Mouse (Mus musculus) liver, postnatal 0 days (tissue): ENCODE data around the gene Mmp28.

ENCODE experiments used
- CTCF ChIP-seq: sonication (generic); IDR thresholded peaks from 2 replicates; pipeline ENCODE4 v1.5.1; 2016; ENCODE audit warnings: antibody characterized with exemption, low read depth
- EP300 ChIP-seq: IDR thresholded peaks from 2 replicates; pipeline ENCODE4 v1.6.1; 2016; ENCODE audit warnings: antibody characterized with exemption, low read depth, mild to moderate bottlenecking

- TF ChIP-seq CTCF = peak; percentile 20; the same call in 1 of the 2 replicates
- TF ChIP-seq EP300 = no peak
These were observed 44.3 kb downstream of the Mmp28 start for GRCm38 (mm10) chr11:83418566-83418965.
